Mouse (Mus musculus) MEL (cell line): ENCODE measurements around the gene Zfp612.

Source experiments
- BHLHE40 ChIP-seq: IDR thresholded peaks from 2 replicates; pipeline ENCODE4 v1.6.1; 2012; ENCODE audit warnings: low read depth, mild to moderate bottlenecking, inconsistent platforms, low read length, improper control_type of control experiment, borderline replicate concordance
- CTCF ChIP-seq, 3 experiments: IDR thresholded peaks in 2 of 3; conservative IDR thresholded peaks in 1 of 3; 2 replicates each; pipeline ENCODE4 v1.5.1; 2011 to 2012; ENCODE audit warnings: low read length in 3 of 3, low read depth in 2 of 3, mild to moderate bottlenecking in 2 of 3, improper control_type of control experiment in 1 of 3, inconsistent platforms in 1 of 3, mixed read lengths in 1 of 3, moderate library complexity in 1 of 3; ENCODE audit not compliant: control insufficient read depth in 1 of 3, insufficient read depth in 1 of 3, poor library complexity in 1 of 3, severe bottlenecking in 1 of 3
- EP300 ChIP-seq, 2 experiments: IDR thresholded peaks; 2 replicates each; pipeline ENCODE4 v1.6.1; 2011; ENCODE audit warnings: improper control_type of control experiment in 2 of 2, low read length in 2 of 2, low read depth in 1 of 2, mild to moderate bottlenecking in 1 of 2
- ETS1 ChIP-seq: IDR thresholded peaks from 2 replicates; pipeline ENCODE4 v1.6.1; 2012; ENCODE audit warnings: low read depth, mild to moderate bottlenecking, inconsistent platforms, low read length, improper control_type of control experiment, moderate library complexity
- GATA1 ChIP-seq: IDR thresholded peaks from 2 replicates; pipeline ENCODE4 v1.6.1; 2011; ENCODE audit warnings: low read depth, low read length, improper control_type of control experiment
- POLR2A ChIP-seq, 2 experiments: IDR thresholded peaks; 2 replicates each; pipeline ENCODE4 v1.6.1; 2011 to 2012; ENCODE audit warnings: low read length in 2 of 2, mild to moderate bottlenecking in 2 of 2, control low read depth in 1 of 2, improper control_type of control experiment in 1 of 2, low read depth in 1 of 2, moderate library complexity in 1 of 2; ENCODE audit not compliant: control insufficient read depth in 1 of 2, insufficient read depth in 1 of 2, poor library complexity in 1 of 2
- RCOR1 ChIP-seq: IDR thresholded peaks from 2 replicates; pipeline ENCODE4 v1.6.1; 2012; ENCODE audit warnings: low read depth, mild to moderate bottlenecking, inconsistent platforms, low read length, improper control_type of control experiment
- TCF12 ChIP-seq: IDR thresholded peaks from 2 replicates; pipeline ENCODE4 v1.6.1; 2014; ENCODE audit warnings: low read depth, mild to moderate bottlenecking, inconsistent platforms, low read length, improper control_type of control experiment, moderate library complexity
- USF1 ChIP-seq: IDR thresholded peaks from 2 replicates; pipeline ENCODE4 v1.6.1; 2014; ENCODE audit warnings: low read depth, mild to moderate bottlenecking, inconsistent platforms, low read length, improper control_type of control experiment, moderate library complexity
- USF2 ChIP-seq, 2 experiments: IDR thresholded peaks; 2 replicates each; pipeline ENCODE4 v1.6.1; 2011 to 2012; ENCODE audit warnings: improper control_type of control experiment in 2 of 2, low read length in 2 of 2, borderline replicate concordance in 1 of 2, inconsistent platforms in 1 of 2, low read depth in 1 of 2, mild to moderate bottlenecking in 1 of 2; ENCODE audit not compliant: insufficient read depth in 1 of 2

- TF ChIP-seq POLR2A (IDR thresholded peaks at IDR 0.05; ENCODE audit: control insufficient read depth in 1 of 2, insufficient read depth in 1 of 2, low read depth in 1 of 2, low read length in 2 of 2, poor library complexity in 1 of 2): no peak
- no peak for TF ChIP-seq USF2 (IDR thresholded peaks at IDR 0.05; ENCODE audit: borderline replicate concordance in 1 of 2, insufficient read depth in 1 of 2, low read depth in 1 of 2, low read length in 2 of 2)
- peak in 1 of 3 experiments; percentile 41; a peak in 2 of 6 replicates for TF ChIP-seq CTCF (IDR thresholded peaks at IDR 0.05 in 2 of 3, conservative IDR thresholded peaks at IDR 0.05 in 1 of 3; ENCODE audit: control insufficient read depth in 1 of 3, insufficient read depth in 1 of 3, low read depth in 2 of 3, low read length in 3 of 3, poor library complexity in 1 of 3, severe bottlenecking in 1 of 3)
- TF ChIP-seq GATA1: no peak
- no peak for TF ChIP-seq EP300 (IDR thresholded peaks at IDR 0.05; ENCODE audit: low read depth in 1 of 2, low read length in 2 of 2)
- TF ChIP-seq ETS1: no peak
- TF ChIP-seq TCF12: no peak
- no peak for TF ChIP-seq USF1
- TF ChIP-seq BHLHE40: no peak
- TF ChIP-seq RCOR1: no peak
Observed at GRCm38 (mm10) chr8:110119715-110120114, 40.2 kb downstream of the Zfp612 start.
